Mouse (Mus musculus): ENCODE data around the gene Gm21836.
"Not testable (repeated sequence)": the region's sequence is repeated elsewhere in the genome, so short reads cannot be mapped to it uniquely, and the experiment has no call there.

DNA sequence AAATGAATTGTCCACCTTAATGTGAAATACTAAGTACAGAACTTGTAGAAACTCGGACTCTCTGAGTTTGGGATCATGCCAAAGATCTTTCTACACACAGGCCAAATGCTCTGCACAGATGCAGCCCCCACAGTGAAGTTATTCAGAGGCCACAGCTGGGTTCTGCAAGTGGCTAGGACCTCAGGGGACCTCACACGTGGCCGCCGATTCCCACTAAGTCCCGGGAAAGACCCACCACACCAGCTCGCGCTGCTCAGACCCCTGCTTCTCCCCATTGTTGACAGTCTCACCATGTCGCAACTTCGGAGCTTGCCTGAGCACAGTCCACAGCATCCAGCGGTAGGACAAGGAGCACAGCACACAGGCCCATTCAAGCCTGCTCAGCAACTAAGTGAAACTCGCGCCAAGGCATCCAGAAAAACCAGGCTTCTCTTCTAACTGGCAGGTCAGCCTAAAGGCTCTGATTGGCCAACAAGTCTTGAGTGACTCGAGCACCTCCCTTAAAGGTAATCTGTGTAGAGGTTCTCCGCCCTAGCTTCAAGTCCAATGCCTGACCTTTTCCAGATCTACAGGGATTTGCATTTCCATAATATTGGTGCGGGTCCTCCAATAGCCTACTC, 13.1 kb downstream of the Gm21836 start:
- not testable (repeated sequence) for TF ChIP-seq CTCF, POLR2A (IDR thresholded peaks at IDR 0.05; ENCODE audit: extremely low read depth, insufficient read depth, low read length)
